Mouse (Mus musculus) cortical plate, adult 2 months (tissue): Measurements from ENCODE around the gene Olfr832.
"Not testable (repeated sequence)": the region's sequence is repeated elsewhere in the genome, so short reads cannot be mapped to it uniquely, and the experiment has no call there.

Experiments used
- CTCF ChIP-seq: fragments of 200-500 bp; IDR thresholded peaks from 2 replicates; pipeline ENCODE4 v1.5.1; 2011; ENCODE audit warnings: mild to moderate bottlenecking, control low read depth, low read length; ENCODE audit not compliant: insufficient read depth; ENCODE audit errors: extremely low read depth
- POLR2A ChIP-seq: fragments of 200-500 bp; IDR thresholded peaks from 2 replicates; pipeline ENCODE4 v1.6.1; 2011; ENCODE audit warnings: mild to moderate bottlenecking, low read length, control low read depth; ENCODE audit not compliant: insufficient read depth; ENCODE audit errors: extremely low read depth

DNA sequence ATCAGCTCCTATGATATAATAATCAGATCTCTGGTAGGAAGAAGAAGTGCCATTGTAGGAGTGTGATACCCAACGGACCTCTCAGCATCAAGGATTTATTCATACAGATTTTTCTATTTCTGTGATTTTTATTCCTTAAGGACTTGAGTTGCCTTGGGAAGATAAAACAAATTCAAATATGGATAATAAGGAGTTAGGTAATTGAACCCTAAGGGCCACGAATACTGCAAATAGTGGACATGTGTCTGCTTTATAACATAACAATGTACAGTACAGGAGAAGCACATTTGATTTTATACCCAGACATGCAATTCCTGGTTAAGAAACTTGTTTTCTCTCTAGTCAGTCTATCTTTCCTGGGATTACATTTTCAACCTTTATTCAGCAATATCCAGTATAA is at the start of gene Olfr832:
- not testable (repeated sequence) for TF ChIP-seq CTCF, POLR2A
